In the genomic region with DNA sequence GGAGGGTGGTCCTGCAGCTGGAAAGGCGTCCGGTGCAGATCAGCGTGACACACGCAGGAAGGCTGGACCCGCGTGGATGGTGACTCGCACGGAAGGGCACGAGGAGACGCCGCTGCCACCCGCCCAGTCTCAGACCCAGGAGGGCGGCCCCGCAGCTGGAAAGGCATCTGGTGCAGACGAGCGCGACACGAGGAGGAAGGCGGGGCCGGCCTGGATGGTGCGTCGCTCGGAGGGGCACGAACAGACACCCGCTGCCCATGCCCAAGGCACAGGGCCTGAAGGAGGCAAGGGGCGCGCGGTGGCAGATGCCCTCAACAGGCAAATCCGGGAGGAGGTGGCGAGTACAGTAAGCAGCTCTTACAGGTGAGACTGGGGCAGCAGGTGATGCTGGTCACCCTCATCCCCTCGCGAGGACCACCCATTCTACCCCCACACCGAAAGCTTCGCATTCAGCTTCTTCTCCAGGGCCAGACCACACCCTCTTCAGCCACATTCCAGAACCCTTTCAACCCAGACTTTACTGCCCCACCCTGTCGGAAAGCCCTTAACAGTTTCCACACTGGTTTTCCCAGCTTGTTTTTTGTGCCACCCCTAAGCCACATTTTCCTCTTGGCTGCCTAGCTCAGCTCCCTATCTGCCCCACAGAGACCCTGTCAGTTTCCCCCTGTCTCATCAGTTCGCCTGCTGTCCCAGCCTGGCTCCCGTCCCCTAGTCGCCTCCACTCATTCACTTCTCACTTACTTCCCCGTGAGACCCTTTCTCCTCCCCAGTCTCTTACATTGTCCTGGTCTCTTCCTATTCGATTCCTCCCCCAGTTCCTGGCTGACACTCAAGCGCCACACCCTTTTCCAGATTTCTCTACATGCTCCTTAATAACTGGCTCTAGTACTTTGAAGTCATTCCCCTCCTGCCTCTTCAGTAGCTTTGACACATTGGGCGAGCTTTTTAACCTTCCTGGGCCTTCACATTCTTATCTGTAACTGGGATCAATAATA, we compare ENCODE assay signal across 8 mouse cellular contexts. TPM values are rescaled to one million over a fixed set of nuclear protein-coding genes. Genes with fewer than 3 reads are reported as not detected.
A peak's percentile ranks its signal among the peaks of the same experiment; 100 is the strongest.
DNase-seq lines count a peak whose midpoint lies in the region; ATAC-seq and TF ChIP-seq lines count a peak whose summit lies in the region.

No protein-coding gene starts in this region.

- H3K4me1 ChIP-seq in ES-E14 (ENCODE audit: control insufficient read depth in 2 of 2, insufficient read depth in 2 of 2, low read length in 2 of 2, poor library complexity in 1 of 2) = peaks cover 3 to 16% of the 10 kb centered on the region in 2 experiments; a peak in 3 of 4 replicates
- no peaks in the 10 kb centered on the region for H3K4me1 ChIP-seq in embryonic facial prominence, embryonic 14.5 days (ENCODE audit: control insufficient read depth, insufficient read depth, low read length)
- peaks cover 61% of the 10 kb centered on the region for H3K4me1 ChIP-seq in hindbrain, embryonic 13.5 days (replicated peaks)
- peaks cover 59% of the 10 kb centered on the region for H3K4me1 ChIP-seq in midbrain, embryonic 15.5 days

- in situ Hi-C loops in ES-E14 (cut with MboI; ENCODE audit: low sequenced_read_pairs in 2 of 2, unreplicated experiment in 2 of 2) = no loop called here

- WGBS in embryonic facial prominence, embryonic 14.5 days = 8% methylated on average over 36 of the region's 42 CpGs
- WGBS in hindbrain, embryonic 13.5 days = 4% methylated on average over 42 of the region's 42 CpGs
- WGBS in midbrain, embryonic 15.5 days = 5% methylated on average over 42 of the region's 42 CpGs

- H3K36me3 ChIP-seq in ES-E14 (ENCODE audit: control insufficient read depth, insufficient read depth, low read length, poor library complexity, severe bottlenecking) = 0 out of 2 replicates have a peak, but pooled peaks cover 2% of the 10 kb centered on the region
- H3K36me3 ChIP-seq in embryonic facial prominence, embryonic 14.5 days (ENCODE audit: control insufficient read depth, insufficient read depth, low read length) = no peaks in the 10 kb centered on the region
- H3K36me3 ChIP-seq in hindbrain, embryonic 13.5 days = no peaks in the 10 kb centered on the region; the same call in 1 of the 2 replicates
- no peaks in the 10 kb centered on the region for H3K36me3 ChIP-seq in midbrain, embryonic 15.5 days (replicated peaks)

- peak overlapping the region; percentile 54 for H3K9ac ChIP-seq in ES-E14 (ENCODE audit: insufficient read depth, low read depth, low read length, poor library complexity, severe bottlenecking)
- H3K9ac ChIP-seq in embryonic facial prominence, embryonic 14.5 days (ENCODE audit: low read depth, low read length) = peak overlapping the region; percentile 55
- peak overlapping the region; percentile 96 for H3K9ac ChIP-seq in hindbrain, embryonic 13.5 days
- peak overlapping the region; percentile 81 for H3K9ac ChIP-seq in midbrain, embryonic 15.5 days

- intact Hi-C loops in heart, postnatal 25 days (cut with DNase I) = no loop called here

- ATAC-seq in embryonic facial prominence, embryonic 14.5 days (ENCODE audit: low read depth) = peak; percentile 16
- ATAC-seq in hindbrain, embryonic 13.5 days (ENCODE audit: low FRiP score) = 0 out of 2 replicates have a peak, but pooled peaks have one; percentile 0
- peak; percentile 10; the same call in 1 of the 2 replicates for ATAC-seq in midbrain, embryonic 15.5 days (replicated peaks)

- H3K27ac ChIP-seq in ES-E14 (ENCODE audit: insufficient read depth, low read depth, low read length, poor library complexity, severe bottlenecking) = no peak overlapping the region
- no peak overlapping the region for H3K27ac ChIP-seq in embryonic facial prominence, embryonic 14.5 days (replicated peaks; ENCODE audit: low read depth, low read length)
- peak overlapping the region; percentile 99 for H3K27ac ChIP-seq in hindbrain, embryonic 13.5 days
- peak overlapping the region; percentile 96 for H3K27ac ChIP-seq in midbrain, embryonic 15.5 days

- peaks cover 61% of the 10 kb centered on the region for H3K27me3 ChIP-seq in embryonic facial prominence, embryonic 14.5 days (replicated peaks; ENCODE audit: control insufficient read depth, insufficient read depth, low read length)
- no peaks in the 10 kb centered on the region for H3K27me3 ChIP-seq in hindbrain, embryonic 13.5 days
- no peaks in the 10 kb centered on the region for H3K27me3 ChIP-seq in midbrain, embryonic 15.5 days (replicated peaks)

- H3K4me2 ChIP-seq in embryonic facial prominence, embryonic 14.5 days (ENCODE audit: low read depth, low read length) = peak overlapping the region; percentile 82
- H3K4me2 ChIP-seq in hindbrain, embryonic 13.5 days = peak overlapping the region; percentile 98
- H3K4me2 ChIP-seq in midbrain, embryonic 15.5 days = peak overlapping the region; percentile 90

- no peaks in the 10 kb centered on the region for H3K9me3 ChIP-seq in ES-E14 (ENCODE audit: control insufficient read depth, insufficient read depth, low read depth, low read length)
- H3K9me3 ChIP-seq in embryonic facial prominence, embryonic 14.5 days (ENCODE audit: control insufficient read depth, low read length) = no peaks in the 10 kb centered on the region
- no peaks in the 10 kb centered on the region for H3K9me3 ChIP-seq in hindbrain, embryonic 13.5 days
- no peaks in the 10 kb centered on the region for H3K9me3 ChIP-seq in midbrain, embryonic 15.5 days

- peak overlapping the region; percentile 57 to 60 for H3K4me3 ChIP-seq in ES-E14 (ENCODE audit: insufficient read depth in 1 of 2, low read depth in 1 of 2, low read length in 2 of 2, poor library complexity in 1 of 2, severe bottlenecking in 1 of 2)
- peak overlapping the region; percentile 53 for H3K4me3 ChIP-seq in embryonic facial prominence, embryonic 14.5 days (ENCODE audit: low read depth, low read length)
- H3K4me3 ChIP-seq in hindbrain, embryonic 13.5 days = peak overlapping the region; percentile 92
- H3K4me3 ChIP-seq in midbrain, embryonic 15.5 days = peak overlapping the region; percentile 67

- DNase-seq in heart, adult 11 months = peak; percentile 93
- DNase-seq in heart, postnatal 25 days (ENCODE audit: low spot score) = no peak
- DNase-seq in ES-E14 (ENCODE audit: low read depth, low spot score) = no peak
- DNase-seq in embryonic facial prominence, embryonic 14.5 days (ENCODE audit: low spot score) = no peak
- no peak for DNase-seq in spleen, postnatal 14 days (ENCODE audit: low spot score in 2 of 2)
- DNase-seq in right cerebral cortex, adult 2 months (ENCODE audit: low spot score in 2 of 2) = no peak

TF ChIP-seq in ES-E14, 5 proteins besides CTCF, POLR2A, EP300 and RAD21:
- TF ChIP-seq MAFK (IDR thresholded peaks at IDR 0.05; ENCODE audit: insufficient read depth, low read depth, low read length) (no peak), CHD2 (IDR thresholded peaks at IDR 0.05; ENCODE audit: low read depth, low read length) (no peak), ZNF384 (IDR thresholded peaks at IDR 0.05; ENCODE audit: low read depth, low read length) (no peak), HCFC1 (IDR thresholded peaks at IDR 0.05; ENCODE audit: borderline replicate concordance, insufficient read depth, low read length) (no peak), ZC3H11A (IDR thresholded peaks at IDR 0.05; ENCODE audit: borderline replicate concordance, low read depth, low read length) (no peak)

RNA-seq across cellular contexts. Expression of gene Map6, which starts 2.0 kb away (rescaled TPM):
- 1 to 10 TPM; 3.0 to 4.4 TPM for total RNA-seq in heart, postnatal 25 days (2021)
- total RNA-seq in ES-E14 (2012; rRNA removed) = 6.7 and 13.5 TPM in 2 replicates
- 9.6 and 10.2 TPM in 2 replicates for polyA plus RNA-seq in embryonic facial prominence, embryonic 14.5 days (2014; fragmentation: Nextera tagmentation; extraction: Ambion mirVana)
- 104 and 106 TPM in 2 replicates for polyA plus RNA-seq in hindbrain, embryonic 13.5 days (2015; fragmentation: Nextera tagmentation; extraction: Ambion mirVana)
- 153 and 155 TPM in 2 replicates for polyA plus RNA-seq in midbrain, embryonic 15.5 days (2015; fragmentation: Nextera tagmentation; extraction: Ambion mirVana)

RNA-seq across cellular contexts. Expression of gene Mogat2, which starts 30.8 kb away (rescaled TPM):
- not detected for total RNA-seq in heart, postnatal 25 days (2021)
- total RNA-seq in ES-E14 (2012; rRNA removed) = 9.1 and 22.9 TPM in 2 replicates
- 2.2 and 2.5 TPM in 2 replicates for polyA plus RNA-seq in embryonic facial prominence, embryonic 14.5 days (2014; fragmentation: Nextera tagmentation; extraction: Ambion mirVana)
- polyA plus RNA-seq in hindbrain, embryonic 13.5 days (2015; fragmentation: Nextera tagmentation; extraction: Ambion mirVana) = 3.1 TPM in 2 replicates
- polyA plus RNA-seq in midbrain, embryonic 15.5 days (2015; fragmentation: Nextera tagmentation; extraction: Ambion mirVana) = 1.3 and 1.9 TPM in 2 replicates

Comparison
In these comparisons a context has a peak if more than half of its experiments do, and no peak if none do; other contexts are left out.
1. H3K27ac ChIP-seq: peak in hindbrain, embryonic 13.5 days (single experiment) and midbrain, embryonic 15.5 days (single experiment); none in ES-E14 (single experiment) and embryonic facial prominence, embryonic 14.5 days (single experiment).
2. Peak in every context shown above with its lines, with median percentiles within 50 percentile points of each other: H3K4me3 ChIP-seq, H3K9ac ChIP-seq, ATAC-seq and H3K4me2 ChIP-seq.